Mouse (Mus musculus): Measurements from ENCODE around the gene Snai1.

The Snai1 gene

DNA sequence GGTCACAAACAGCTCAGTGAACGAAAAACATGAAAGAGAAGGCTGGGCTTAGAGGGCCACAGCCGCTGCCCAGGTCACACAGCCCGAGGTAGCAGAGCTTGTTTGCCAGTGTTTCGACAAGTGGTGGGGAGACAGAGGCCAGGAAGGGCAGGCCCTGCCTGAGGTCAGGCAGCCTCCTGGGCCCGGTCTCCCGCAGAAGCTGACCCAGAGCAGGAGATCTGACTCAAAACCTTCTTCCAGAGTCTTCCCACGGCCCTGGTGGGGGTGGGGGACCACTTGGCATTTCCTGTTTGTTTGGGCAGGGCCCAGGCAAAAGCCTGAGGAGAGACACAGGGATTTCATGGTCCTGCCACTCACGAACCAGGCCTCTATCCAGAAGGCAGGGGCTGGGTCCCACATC lies 48.0 kb downstream of the Snai1 start:
- DNase-seq: no peak

DNA sequence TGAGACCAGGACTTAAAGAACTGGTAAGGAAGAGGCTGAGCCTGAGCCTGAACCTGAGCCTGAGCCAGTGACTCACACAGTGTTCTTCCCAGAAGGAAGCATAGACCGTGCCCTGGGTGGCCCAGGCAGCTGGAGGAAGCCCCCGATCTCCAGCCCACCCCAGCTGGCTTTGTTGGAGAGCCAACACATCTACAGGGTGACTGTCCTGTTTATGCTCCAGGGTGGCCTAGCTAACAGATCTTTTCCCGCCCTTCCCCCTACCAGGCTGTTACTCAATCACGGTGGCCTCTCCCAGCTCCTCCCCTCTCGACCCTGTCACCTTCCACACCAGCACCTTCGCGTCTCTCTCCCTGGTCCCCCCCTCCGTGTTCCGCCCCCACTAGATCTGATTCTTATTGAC lies 49.0 kb downstream of the Snai1 start:
- no peak for DNase-seq

DNA sequence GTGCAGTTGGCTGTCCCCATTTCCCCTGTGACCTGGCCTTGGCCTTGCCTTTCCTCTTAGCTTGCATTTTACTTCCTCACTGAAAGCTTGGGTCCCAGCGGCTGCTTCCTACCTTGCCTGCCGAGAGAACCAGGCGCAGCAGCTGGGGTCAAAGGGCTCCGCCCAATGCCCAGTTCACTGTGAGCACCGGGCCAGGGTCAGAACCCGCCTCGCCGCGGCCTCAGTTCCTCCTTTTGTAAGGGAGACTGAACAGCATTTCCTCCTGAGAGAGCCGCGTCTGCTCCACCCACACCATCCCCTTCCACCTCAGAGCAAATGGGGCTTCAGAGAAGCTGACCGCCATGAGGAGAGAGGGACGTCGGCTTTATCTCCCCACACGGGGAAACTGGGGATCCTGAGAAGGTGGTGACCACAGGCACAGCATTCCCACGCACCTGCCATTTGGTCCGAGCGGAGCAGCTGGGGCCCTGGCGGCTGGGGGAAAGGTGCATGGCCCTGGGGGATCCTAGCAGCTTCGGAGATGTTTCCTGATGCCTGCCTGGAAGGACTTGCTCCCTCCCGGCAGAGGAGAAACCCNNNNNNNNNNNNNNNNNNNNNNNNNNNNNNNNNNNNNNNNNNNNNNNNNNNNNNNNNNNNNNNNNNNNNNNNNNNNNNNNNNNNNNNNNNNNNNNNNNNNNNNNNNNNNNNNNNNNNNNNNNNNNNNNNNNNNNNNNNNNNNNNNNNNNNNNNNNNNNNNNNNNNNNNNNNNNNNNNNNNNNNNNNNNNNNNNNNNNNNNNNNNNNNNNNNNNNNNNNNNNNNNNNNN lies 51.0 kb downstream of the Snai1 start:
- DNase-seq: no peak

Measured in cerebellum, adult 8-10 months (tissue).